Mouse (Mus musculus): ENCODE results near the gene Erc2. TPM values are rescaled to one million over a fixed set of nuclear protein-coding genes. Genes with fewer than 3 reads are reported as not detected.
A peak's percentile ranks its signal among the peaks of the same experiment; 100 is the strongest.
"Not testable (repeated sequence)": the region's sequence is repeated elsewhere in the genome, so short reads cannot be mapped to it uniquely, and the experiment has no call there.

Erc2 gene
- 4.7 and 5.7 TPM in 2 replicates for polyA plus RNA-seq (2014; fragmentation: Nextera tagmentation; extraction: Ambion mirVana)

- Histone ChIP-seq H3K27me3 (ENCODE audit: control insufficient read depth, insufficient read depth, low read length) (peaks cover 6% of the 10 kb centered on the region), H3K9ac (ENCODE audit: low read length) (peak within 1 kb of the TSS; percentile 61), H3K4me3 (ENCODE audit: low read depth, low read length) (peak within 1 kb of the TSS; percentile 69), H3K9me3 (ENCODE audit: control insufficient read depth, low read length) (no peaks in the 10 kb centered on the region), H3K4me1 (ENCODE audit: control insufficient read depth, insufficient read depth, low read length) (no peaks in the 10 kb centered on the region), H3K36me3 (ENCODE audit: control insufficient read depth, insufficient read depth, low read length) (no peaks in the 10 kb centered on the region), H3K27ac (replicated peaks; ENCODE audit: low read depth, low read length) (no peak within 1 kb of the TSS), H3K4me2 (ENCODE audit: low read depth, severe bottlenecking) (peak within 1 kb of the TSS; percentile 90)
- 0% methylated on average over 56 of the region's 78 CpGs for WGBS
- ATAC-seq (ENCODE audit: insufficient number of reproducible peaks, low FRiP score, low TSS enrichment, low read depth) (peak; percentile 90), DNase-seq (ENCODE audit: low spot score) (peak; percentile 89)
Observed at GRCm38 (mm10) chr14:27622176-27622922, at the start of gene Erc2. Gene Erc2 (plus strand): TSS chr14:27622428.

GRCm38 (mm10) chr14:27578443-27578842, 43.8 kb upstream of the Erc2 start:
- no peak for DNase-seq (ENCODE audit: low spot score)
- Histone ChIP-seq H3K36me3 (ENCODE audit: control insufficient read depth, insufficient read depth, low read length) (no peaks in the 10 kb centered on the region), H3K4me2 (ENCODE audit: low read depth, severe bottlenecking) (no peak overlapping the region), H3K9ac (ENCODE audit: low read length) (no peak overlapping the region), H3K9me3 (ENCODE audit: control insufficient read depth, low read length) (no peaks in the 10 kb centered on the region), H3K4me3 (ENCODE audit: low read depth, low read length) (no peak overlapping the region), H3K27ac (replicated peaks; ENCODE audit: low read depth, low read length) (no peak overlapping the region), H3K27me3 (ENCODE audit: control insufficient read depth, insufficient read depth, low read length) (no peaks in the 10 kb centered on the region), H3K4me1 (ENCODE audit: control insufficient read depth, insufficient read depth, low read length) (no peaks in the 10 kb centered on the region)
- 88% methylated on average over 2 of the region's 2 CpGs for WGBS
- ATAC-seq (ENCODE audit: insufficient number of reproducible peaks, low FRiP score, low TSS enrichment, low read depth): no peak

DNA sequence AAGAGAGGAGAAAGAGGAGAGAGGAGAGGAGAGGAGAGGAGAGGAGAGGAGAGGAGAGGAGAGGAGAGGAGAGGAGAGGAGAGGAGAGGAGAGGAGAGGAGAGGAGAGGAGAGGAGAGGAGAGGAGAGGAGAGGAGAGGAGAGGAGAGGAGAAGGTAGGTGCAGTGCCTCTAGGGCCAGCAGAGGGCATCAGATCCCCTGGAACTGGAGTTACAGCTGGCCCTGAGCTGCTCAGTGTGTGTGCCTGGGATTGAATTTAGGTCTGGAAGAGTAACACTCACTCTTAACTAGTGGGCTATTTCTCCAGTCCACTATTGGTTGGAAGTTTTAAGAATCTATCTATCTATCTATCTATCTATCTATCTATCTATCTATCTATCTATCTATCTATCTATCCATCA, 32.6 kb upstream of the Erc2 start:
- ATAC-seq (ENCODE audit: insufficient number of reproducible peaks, low FRiP score, low TSS enrichment, low read depth): not testable (repeated sequence)
- peak; percentile 27 for DNase-seq (ENCODE audit: low spot score)

GRCm38 (mm10) chr14:27592163-27592562, 30.1 kb upstream of the Erc2 start:
- no peak for DNase-seq (ENCODE audit: low spot score)
- Histone ChIP-seq H3K4me2 (ENCODE audit: low read depth, severe bottlenecking) (no peak overlapping the region), H3K27ac (replicated peaks; ENCODE audit: low read depth, low read length) (no peak overlapping the region), H3K4me3 (ENCODE audit: low read depth, low read length) (no peak overlapping the region), H3K9ac (ENCODE audit: low read length) (no peak overlapping the region), H3K36me3 (ENCODE audit: control insufficient read depth, insufficient read depth, low read length) (no peaks in the 10 kb centered on the region), H3K27me3 (ENCODE audit: control insufficient read depth, insufficient read depth, low read length) (no peaks in the 10 kb centered on the region), H3K4me1 (ENCODE audit: control insufficient read depth, insufficient read depth, low read length) (no peaks in the 10 kb centered on the region), H3K9me3 (ENCODE audit: control insufficient read depth, low read length) (no peaks in the 10 kb centered on the region)
- no peak for ATAC-seq (ENCODE audit: insufficient number of reproducible peaks, low FRiP score, low TSS enrichment, low read depth)
- 87% methylated on average over 7 of the region's 7 CpGs for WGBS

More for the DNA sequence above, 32.6 kb upstream of the Erc2 start:
- not testable (repeated sequence) for H3K36me3 ChIP-seq (ENCODE audit: control insufficient read depth, insufficient read depth, low read length); H3K4me1 ChIP-seq (ENCODE audit: control insufficient read depth, insufficient read depth, low read length); H3K4me2 ChIP-seq (ENCODE audit: low read depth, severe bottlenecking); H3K4me3 ChIP-seq (ENCODE audit: low read depth, low read length); H3K9ac ChIP-seq (ENCODE audit: low read length); H3K27ac ChIP-seq (replicated peaks; ENCODE audit: low read depth, low read length); H3K9me3 ChIP-seq (ENCODE audit: control insufficient read depth, low read length); H3K27me3 ChIP-seq (ENCODE audit: control insufficient read depth, insufficient read depth, low read length)

DNA sequence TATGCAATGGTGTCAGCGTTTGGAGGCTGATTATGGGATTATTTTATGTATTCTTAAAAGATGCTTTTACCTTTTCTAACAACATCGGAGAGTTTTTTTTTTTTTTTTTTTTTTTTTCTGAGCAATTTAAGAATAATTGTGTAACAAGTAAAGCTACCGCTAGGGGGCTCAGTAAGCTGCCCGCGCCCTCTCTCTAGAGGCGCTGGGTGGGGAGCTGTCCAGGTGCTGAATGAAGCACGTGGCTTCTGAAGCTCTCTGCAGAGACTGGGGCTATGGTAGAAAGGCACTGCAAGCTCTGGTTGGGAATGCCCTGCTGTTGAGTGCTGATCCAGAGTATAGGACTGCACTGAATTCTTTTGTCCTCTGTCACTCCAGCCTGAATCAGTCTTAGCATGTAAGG, 26.0 kb upstream of the Erc2 start:
- Histone ChIP-seq H3K9me3 (ENCODE audit: control insufficient read depth, low read length) (no peaks in the 10 kb centered on the region), H3K4me2 (ENCODE audit: low read depth, severe bottlenecking) (no peak overlapping the region), H3K27me3 (ENCODE audit: control insufficient read depth, insufficient read depth, low read length) (no peaks in the 10 kb centered on the region), H3K4me1 (ENCODE audit: control insufficient read depth, insufficient read depth, low read length) (no peaks in the 10 kb centered on the region), H3K4me3 (ENCODE audit: low read depth, low read length) (no peak overlapping the region), H3K27ac (replicated peaks; ENCODE audit: low read depth, low read length) (no peak overlapping the region), H3K9ac (ENCODE audit: low read length) (no peak overlapping the region), H3K36me3 (ENCODE audit: control insufficient read depth, insufficient read depth, low read length) (no peaks in the 10 kb centered on the region)
- DNase-seq (ENCODE audit: low spot score): peak; percentile 92
- WGBS: 3% methylated on average over 7 of the region's 7 CpGs
- ATAC-seq (ENCODE audit: insufficient number of reproducible peaks, low FRiP score, low TSS enrichment, low read depth): no peak

DNA sequence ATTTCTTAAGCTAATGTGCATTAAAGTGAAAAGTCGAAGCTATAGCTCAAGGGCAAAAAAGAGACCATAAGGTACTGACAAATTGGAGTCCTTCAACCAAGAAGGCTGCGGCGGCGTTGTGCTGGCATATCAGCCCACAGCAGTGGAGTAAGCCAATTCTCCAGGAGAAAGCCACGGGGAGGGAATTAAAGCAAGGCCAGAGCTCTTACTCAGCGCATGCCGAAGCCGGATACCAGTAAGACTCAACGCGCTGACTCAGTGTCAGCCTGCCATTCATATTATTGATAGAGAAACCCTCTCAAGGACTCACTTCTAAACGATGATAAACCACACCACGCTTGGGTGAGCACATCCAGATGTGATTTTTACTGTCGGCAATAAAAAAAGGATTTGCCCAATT, 20.1 kb upstream of the Erc2 start:
- Histone ChIP-seq H3K9me3 (ENCODE audit: control insufficient read depth, low read length) (no peaks in the 10 kb centered on the region), H3K4me2 (ENCODE audit: low read depth, severe bottlenecking) (no peak overlapping the region), H3K4me3 (ENCODE audit: low read depth, low read length) (no peak overlapping the region), H3K27me3 (ENCODE audit: control insufficient read depth, insufficient read depth, low read length) (no peaks in the 10 kb centered on the region), H3K4me1 (ENCODE audit: control insufficient read depth, insufficient read depth, low read length) (no peaks in the 10 kb centered on the region), H3K27ac (replicated peaks; ENCODE audit: low read depth, low read length) (no peak overlapping the region), H3K9ac (ENCODE audit: low read length) (no peak overlapping the region), H3K36me3 (ENCODE audit: control insufficient read depth, insufficient read depth, low read length) (no peaks in the 10 kb centered on the region)
- peak; percentile 26 for DNase-seq (ENCODE audit: low spot score)
- ATAC-seq (ENCODE audit: insufficient number of reproducible peaks, low FRiP score, low TSS enrichment, low read depth): no peak
- WGBS: 51% methylated on average over 13 of the region's 13 CpGs

DNA sequence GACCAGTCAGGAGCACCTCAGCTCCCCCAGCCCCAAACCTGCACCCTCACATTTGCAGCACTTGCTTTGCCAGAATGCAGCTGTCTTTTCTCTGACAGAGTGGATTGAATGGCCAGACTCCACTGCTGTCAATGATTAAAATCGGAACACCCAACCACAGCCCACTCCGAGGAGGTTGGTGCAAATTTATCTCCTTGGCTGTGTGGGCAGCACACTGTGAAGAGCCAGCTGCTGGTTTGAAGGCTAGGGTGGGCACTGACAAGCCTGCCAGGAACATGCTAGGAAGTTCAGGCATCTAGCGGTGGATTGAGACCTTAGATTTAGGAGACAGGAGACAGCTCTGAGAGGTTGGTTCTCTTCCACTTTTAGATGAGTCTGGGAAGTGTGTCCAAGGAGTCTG, 14.8 kb upstream of the Erc2 start:
- ATAC-seq (ENCODE audit: insufficient number of reproducible peaks, low FRiP score, low TSS enrichment, low read depth) (no peak), DNase-seq (ENCODE audit: low spot score) (no peak)
- H3K9me3 ChIP-seq (ENCODE audit: control insufficient read depth, low read length): no peaks in the 10 kb centered on the region
- H3K36me3 ChIP-seq (ENCODE audit: control insufficient read depth, insufficient read depth, low read length): no peaks in the 10 kb centered on the region
- no peak overlapping the region for H3K4me2 ChIP-seq (ENCODE audit: low read depth, severe bottlenecking)
- no peak overlapping the region for H3K4me3 ChIP-seq (ENCODE audit: low read depth, low read length)
- H3K27ac ChIP-seq (replicated peaks; ENCODE audit: low read depth, low read length): no peak overlapping the region
- H3K9ac ChIP-seq (ENCODE audit: low read length): no peak overlapping the region
- H3K4me1 ChIP-seq (ENCODE audit: control insufficient read depth, insufficient read depth, low read length): no peaks in the 10 kb centered on the region
- no peaks in the 10 kb centered on the region for H3K27me3 ChIP-seq (ENCODE audit: control insufficient read depth, insufficient read depth, low read length)
- 75% methylated on average over 3 of the region's 3 CpGs for WGBS

DNA sequence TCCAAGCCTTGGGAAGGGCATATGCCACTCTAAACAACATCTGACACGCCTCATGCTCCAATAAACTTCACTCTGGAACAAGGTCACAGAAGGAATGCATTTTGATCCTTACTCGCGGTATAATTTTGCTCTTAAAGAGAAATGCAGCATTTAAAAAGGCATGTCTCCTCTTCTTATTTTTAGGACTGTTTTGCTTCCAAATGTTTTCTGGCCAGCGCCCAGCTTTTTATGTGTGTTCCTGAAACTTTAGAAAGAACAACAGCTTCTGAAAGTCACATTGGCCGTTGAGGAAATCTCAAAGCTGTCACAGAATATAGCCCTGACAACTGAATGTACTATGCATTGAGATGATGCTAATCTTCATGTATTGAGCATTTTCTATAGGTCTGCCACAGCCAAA, 8.5 kb upstream of the Erc2 start:
- H3K9ac ChIP-seq (ENCODE audit: low read length): no peak overlapping the region
- H3K4me1 ChIP-seq (ENCODE audit: control insufficient read depth, insufficient read depth, low read length): no peaks in the 10 kb centered on the region
- no peaks in the 10 kb centered on the region for H3K27me3 ChIP-seq (ENCODE audit: control insufficient read depth, insufficient read depth, low read length)
- ATAC-seq (ENCODE audit: insufficient number of reproducible peaks, low FRiP score, low TSS enrichment, low read depth): no peak
- H3K4me3 ChIP-seq (ENCODE audit: low read depth, low read length): no peak overlapping the region
- no peak overlapping the region for H3K27ac ChIP-seq (replicated peaks; ENCODE audit: low read depth, low read length)
- 78% methylated on average over 5 of the region's 5 CpGs for WGBS
- no peak for DNase-seq (ENCODE audit: low spot score)
- no peak overlapping the region for H3K4me2 ChIP-seq (ENCODE audit: low read depth, severe bottlenecking)
- H3K9me3 ChIP-seq (ENCODE audit: control insufficient read depth, low read length): no peaks in the 10 kb centered on the region
- no peaks in the 10 kb centered on the region for H3K36me3 ChIP-seq (ENCODE audit: control insufficient read depth, insufficient read depth, low read length)

GRCm38 (mm10) chr14:27617286-27617685, 4.9 kb upstream of the Erc2 start:
- Histone ChIP-seq H3K9ac (ENCODE audit: low read length) (no peak overlapping the region), H3K27me3 (ENCODE audit: control insufficient read depth, insufficient read depth, low read length) (no peaks in the 10 kb centered on the region), H3K4me2 (ENCODE audit: low read depth, severe bottlenecking) (no peak overlapping the region), H3K9me3 (ENCODE audit: control insufficient read depth, low read length) (no peaks in the 10 kb centered on the region), H3K27ac (replicated peaks; ENCODE audit: low read depth, low read length) (no peak overlapping the region), H3K4me1 (ENCODE audit: control insufficient read depth, insufficient read depth, low read length) (no peaks in the 10 kb centered on the region), H3K4me3 (ENCODE audit: low read depth, low read length) (no peak overlapping the region), H3K36me3 (ENCODE audit: control insufficient read depth, insufficient read depth, low read length) (no peaks in the 10 kb centered on the region)
- no peak for DNase-seq (ENCODE audit: low spot score)
- WGBS: 87% methylated on average over 3 of the region's 3 CpGs
- ATAC-seq (ENCODE audit: insufficient number of reproducible peaks, low FRiP score, low TSS enrichment, low read depth): no peak
